ENCODE assay signal across 17 mouse cellular contexts in the genomic region with DNA sequence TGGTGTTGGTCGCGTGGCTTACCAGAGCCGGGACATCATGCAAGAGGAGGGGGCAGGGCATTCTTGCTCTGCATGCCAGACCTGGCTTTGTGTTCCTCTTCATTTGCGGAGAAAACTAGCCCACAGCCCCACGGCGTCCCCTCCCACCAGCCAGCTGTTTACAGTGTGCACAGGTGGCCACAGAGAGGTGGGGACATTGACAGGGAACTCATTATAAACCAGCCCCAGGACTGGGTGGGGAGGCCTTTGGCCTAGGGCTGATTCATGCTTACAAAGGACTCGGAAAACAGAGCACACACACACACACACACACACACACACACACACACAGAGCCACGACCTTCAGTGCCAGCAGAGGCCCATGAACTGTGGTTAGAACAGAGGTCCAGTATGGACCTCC. TPM values are rescaled to one million over a fixed set of nuclear protein-coding genes. Genes with fewer than 3 reads are reported as not detected.
DNase-seq lines count a peak whose midpoint lies in the region; ATAC-seq and TF ChIP-seq lines count a peak whose summit lies in the region.
"Had no signal": no experiment of that assay in that cellular context is flagged by ENCODE, and none has a peak within 500 bp of the region (broad histone marks: within the 10 kb centered on the region; RNA-seq: fewer than 3 reads in every experiment).

No protein-coding gene starts in this region.

- H3K9me3 ChIP-seq in lung, embryonic 14.5 days (ENCODE audit: low read depth, low read length) = no peaks in the 10 kb centered on the region
- no peaks in the 10 kb centered on the region for H3K9me3 ChIP-seq in ES-Bruce4 (replicated peaks; ENCODE audit: control insufficient read depth, insufficient read depth, low read length, poor library complexity, severe bottlenecking)
- H3K9me3 ChIP-seq in intestine, embryonic 15.5 days = no peaks in the 10 kb centered on the region
- no peaks in the 10 kb centered on the region for H3K9me3 ChIP-seq in stomach, embryonic 15.5 days
- H3K9me3 ChIP-seq in hindbrain, embryonic 13.5 days = no peaks in the 10 kb centered on the region; the same call in 1 of the 2 replicates
- H3K9me3 ChIP-seq: heart, embryonic 10.5 days; hindbrain, embryonic 15.5 days had no signal

- H3K27ac ChIP-seq in lung, embryonic 14.5 days (ENCODE audit: low read depth) = no peak overlapping the region
- H3K27ac ChIP-seq in ES-Bruce4 (ENCODE audit: insufficient read depth, low read length) = no peak overlapping the region
- H3K27ac ChIP-seq in intestine, embryonic 15.5 days = no peak overlapping the region
- peak overlapping the region; percentile 65; the same call in 1 of the 2 replicates for H3K27ac ChIP-seq in stomach, embryonic 15.5 days
- H3K27ac ChIP-seq in hindbrain, embryonic 13.5 days = no peak overlapping the region
- H3K27ac ChIP-seq: heart, embryonic 10.5 days; hindbrain, embryonic 15.5 days; limb, embryonic 13.5 days had no signal

- no peaks in the 10 kb centered on the region for H3K4me1 ChIP-seq in lung, embryonic 14.5 days (ENCODE audit: insufficient read depth)
- H3K4me1 ChIP-seq in ES-Bruce4 (ENCODE audit: control insufficient read depth, insufficient read depth, low read length) = peaks cover 8% of the 10 kb centered on the region
- peaks cover 15% of the 10 kb centered on the region for H3K4me1 ChIP-seq in intestine, embryonic 15.5 days (replicated peaks)
- peaks cover 8% of the 10 kb centered on the region; the same call in 1 of the 2 replicates for H3K4me1 ChIP-seq in stomach, embryonic 15.5 days
- peaks cover 13% of the 10 kb centered on the region for H3K4me1 ChIP-seq in hindbrain, embryonic 13.5 days (replicated peaks)

- WGBS in lung, embryonic 14.5 days = 53% methylated on average over 8 of the region's 8 CpGs
- WGBS in intestine, embryonic 15.5 days = 42% methylated on average over 8 of the region's 8 CpGs
- 48% methylated on average over 8 of the region's 8 CpGs for WGBS in stomach, embryonic 15.5 days
- WGBS in hindbrain, embryonic 13.5 days = 69% methylated on average over 8 of the region's 8 CpGs

- no peak for DNase-seq in lung, embryonic 14.5 days
- DNase-seq in lung, postnatal 10 days = no peak
- DNase-seq in layer of hippocampus, adult 9-11 months = no peak
- DNase-seq: cerebellum, postnatal 14 days; gastrocnemius, postnatal 10 days; kidney, adult 2 months; kidney, postnatal 4 days; midbrain, embryonic 14.5 days had no signal

- TF ChIP-seq EP300 in ES-Bruce4 (IDR thresholded peaks at IDR 0.05; ENCODE audit: insufficient read depth, low read depth, low read length) = 0 out of 2 replicates have a peak, but pooled peaks have one; percentile 48

- no peaks in the 10 kb centered on the region for H3K27me3 ChIP-seq in lung, embryonic 14.5 days (ENCODE audit: insufficient read depth, low read length)
- H3K27me3 ChIP-seq in ES-Bruce4 (ENCODE audit: control insufficient read depth, insufficient read depth, low read length, poor library complexity, severe bottlenecking) = no peaks in the 10 kb centered on the region
- no peaks in the 10 kb centered on the region for H3K27me3 ChIP-seq in intestine, embryonic 15.5 days (replicated peaks)
- no peaks in the 10 kb centered on the region for H3K27me3 ChIP-seq in stomach, embryonic 15.5 days (replicated peaks)
- no peaks in the 10 kb centered on the region for H3K27me3 ChIP-seq in hindbrain, embryonic 13.5 days
- H3K27me3 ChIP-seq: hindbrain, embryonic 15.5 days; limb, embryonic 13.5 days had no signal

- H3K36me3 ChIP-seq in lung, embryonic 14.5 days (ENCODE audit: insufficient read depth) = no peaks in the 10 kb centered on the region
- H3K36me3 ChIP-seq in ES-Bruce4 (ENCODE audit: control insufficient read depth, insufficient read depth, low read length, poor library complexity, severe bottlenecking) = no peaks in the 10 kb centered on the region
- no peaks in the 10 kb centered on the region for H3K36me3 ChIP-seq in intestine, embryonic 15.5 days
- no peaks in the 10 kb centered on the region for H3K36me3 ChIP-seq in stomach, embryonic 15.5 days
- no peaks in the 10 kb centered on the region for H3K36me3 ChIP-seq in hindbrain, embryonic 13.5 days
- H3K36me3 ChIP-seq: heart, embryonic 10.5 days; hindbrain, embryonic 15.5 days; limb, embryonic 13.5 days had no signal

- H3K9ac ChIP-seq in lung, embryonic 14.5 days = no peak overlapping the region
- H3K9ac ChIP-seq in ES-Bruce4 (ENCODE audit: low read depth, poor library complexity, severe bottlenecking) = no peak overlapping the region
- no peak overlapping the region for H3K9ac ChIP-seq in intestine, embryonic 15.5 days
- no peak overlapping the region for H3K9ac ChIP-seq in stomach, embryonic 15.5 days
- H3K9ac ChIP-seq in hindbrain, embryonic 13.5 days = no peak overlapping the region
- H3K9ac ChIP-seq: hindbrain, embryonic 15.5 days; limb, embryonic 13.5 days had no signal

- H3K4me2 ChIP-seq in lung, embryonic 14.5 days = no peak overlapping the region
- H3K4me2 ChIP-seq in intestine, embryonic 15.5 days (replicated peaks) = 0 out of 2 replicates have a peak overlapping the region, but pooled peaks have one; percentile 6
- H3K4me2 ChIP-seq in stomach, embryonic 15.5 days = no peak overlapping the region
- H3K4me2 ChIP-seq in hindbrain, embryonic 13.5 days = no peak overlapping the region
- H3K4me2 ChIP-seq: hindbrain, embryonic 15.5 days; limb, embryonic 13.5 days had no signal

- H3K4me3 ChIP-seq in lung, embryonic 14.5 days (ENCODE audit: low read depth, low read length) = no peak overlapping the region
- H3K4me3 ChIP-seq in ES-Bruce4 (ENCODE audit: low read depth, low read length) = no peak overlapping the region
- no peak overlapping the region for H3K4me3 ChIP-seq in intestine, embryonic 15.5 days (replicated peaks)
- no peak overlapping the region for H3K4me3 ChIP-seq in stomach, embryonic 15.5 days (replicated peaks)
- H3K4me3 ChIP-seq in hindbrain, embryonic 13.5 days = no peak overlapping the region
- H3K4me3 ChIP-seq: heart, embryonic 10.5 days; hindbrain, embryonic 15.5 days; limb, embryonic 13.5 days had no signal

- ATAC-seq in lung, embryonic 14.5 days (ENCODE audit: insufficient read depth) = 0 out of 2 replicates have a peak, but pooled peaks have one; percentile 13
- peak; percentile 32; the same call in 1 of the 2 replicates for ATAC-seq in intestine, embryonic 15.5 days
- peak; percentile 69 for ATAC-seq in stomach, embryonic 15.5 days (ENCODE audit: insufficient read depth, low FRiP score, low read depth)
- ATAC-seq in hindbrain, embryonic 13.5 days (ENCODE audit: low FRiP score) = no peak
- ATAC-seq: CD4-positive, CD25-positive, alpha-beta regulatory T cell, adult 4 months had no signal

- TF ChIP-seq POLR2A in ES-Bruce4 (IDR thresholded peaks at IDR 0.05; ENCODE audit: insufficient read depth, low read length) = no peak

- TF ChIP-seq CTCF in lung, embryonic 14.5 days (IDR thresholded peaks at IDR 0.05; ENCODE audit: low read depth) = no peak
- no peak for TF ChIP-seq CTCF in ES-Bruce4 (IDR thresholded peaks at IDR 0.05; ENCODE audit: low read depth, low read length)

RNA-seq across cellular contexts. Expression of a gene that starts 16.6 kb away (rescaled TPM):
- polyA plus RNA-seq in lung, embryonic 14.5 days (2014; fragmentation: Nextera tagmentation; extraction: Ambion mirVana) = 0.43 and 0.75 TPM in 2 replicates
- not detected in 2 replicates for polyA plus RNA-seq in ES-Bruce4 (2011; ENCODE audit: insufficient read depth, insufficient read length, low read depth, missing spikeins)
- polyA plus RNA-seq in intestine, embryonic 15.5 days (2015; fragmentation: Nextera tagmentation; extraction: Ambion mirVana) = 1.2 and 1.4 TPM in 2 replicates
- 1.1 and 1.2 TPM in 2 replicates for polyA plus RNA-seq in stomach, embryonic 15.5 days (2015; fragmentation: Nextera tagmentation; extraction: Ambion mirVana)
- polyA plus RNA-seq in hindbrain, embryonic 13.5 days (2015; fragmentation: Nextera tagmentation; extraction: Ambion mirVana) = 0.21 and 0.27 TPM in 2 replicates
- polyA plus RNA-seq: CD4-positive, CD25-positive, alpha-beta regulatory T cell, adult 4 months; midbrain, embryonic 14.5 days had no signal

RNA-seq across cellular contexts. Expression of a gene that starts 30.0 kb away (rescaled TPM):
- 0.18 TPM in 1 of 2 replicates, not detected in the other for polyA plus RNA-seq in lung, embryonic 14.5 days (2014; fragmentation: Nextera tagmentation; extraction: Ambion mirVana)
- polyA plus RNA-seq in ES-Bruce4 (2011; ENCODE audit: insufficient read depth, insufficient read length, low read depth, missing spikeins) = 0.56 and 0.84 TPM in 2 replicates
- polyA plus RNA-seq in intestine, embryonic 15.5 days (2015; fragmentation: Nextera tagmentation; extraction: Ambion mirVana) = 0.21 TPM in 1 of 2 replicates, not detected in the other
- 0.10 and 0.18 TPM in 2 replicates for polyA plus RNA-seq in stomach, embryonic 15.5 days (2015; fragmentation: Nextera tagmentation; extraction: Ambion mirVana)
- polyA plus RNA-seq in hindbrain, embryonic 13.5 days (2015; fragmentation: Nextera tagmentation; extraction: Ambion mirVana) = 0.03 TPM in 1 of 2 replicates, not detected in the other
- polyA plus RNA-seq: CD4-positive, CD25-positive, alpha-beta regulatory T cell, adult 4 months; limb, embryonic 13.5 days; liver, embryonic 16.5 days had no signal

RNA-seq across cellular contexts. Expression of a gene that starts 45.7 kb away (rescaled TPM):
- 3.3 and 3.4 TPM in 2 replicates for polyA plus RNA-seq in lung, embryonic 14.5 days (2014; fragmentation: Nextera tagmentation; extraction: Ambion mirVana)
- 11.0 and 11.7 TPM in 2 replicates for polyA plus RNA-seq in ES-Bruce4 (2011; ENCODE audit: insufficient read depth, insufficient read length, low read depth, missing spikeins)
- 2.1 and 2.5 TPM in 2 replicates for polyA plus RNA-seq in intestine, embryonic 15.5 days (2015; fragmentation: Nextera tagmentation; extraction: Ambion mirVana)
- 2.3 and 2.8 TPM in 2 replicates for polyA plus RNA-seq in stomach, embryonic 15.5 days (2015; fragmentation: Nextera tagmentation; extraction: Ambion mirVana)
- 3.5 TPM in 2 replicates for polyA plus RNA-seq in hindbrain, embryonic 13.5 days (2015; fragmentation: Nextera tagmentation; extraction: Ambion mirVana)
